13 mouse cellular contexts compared by ENCODE assay signal in the genomic region with DNA sequence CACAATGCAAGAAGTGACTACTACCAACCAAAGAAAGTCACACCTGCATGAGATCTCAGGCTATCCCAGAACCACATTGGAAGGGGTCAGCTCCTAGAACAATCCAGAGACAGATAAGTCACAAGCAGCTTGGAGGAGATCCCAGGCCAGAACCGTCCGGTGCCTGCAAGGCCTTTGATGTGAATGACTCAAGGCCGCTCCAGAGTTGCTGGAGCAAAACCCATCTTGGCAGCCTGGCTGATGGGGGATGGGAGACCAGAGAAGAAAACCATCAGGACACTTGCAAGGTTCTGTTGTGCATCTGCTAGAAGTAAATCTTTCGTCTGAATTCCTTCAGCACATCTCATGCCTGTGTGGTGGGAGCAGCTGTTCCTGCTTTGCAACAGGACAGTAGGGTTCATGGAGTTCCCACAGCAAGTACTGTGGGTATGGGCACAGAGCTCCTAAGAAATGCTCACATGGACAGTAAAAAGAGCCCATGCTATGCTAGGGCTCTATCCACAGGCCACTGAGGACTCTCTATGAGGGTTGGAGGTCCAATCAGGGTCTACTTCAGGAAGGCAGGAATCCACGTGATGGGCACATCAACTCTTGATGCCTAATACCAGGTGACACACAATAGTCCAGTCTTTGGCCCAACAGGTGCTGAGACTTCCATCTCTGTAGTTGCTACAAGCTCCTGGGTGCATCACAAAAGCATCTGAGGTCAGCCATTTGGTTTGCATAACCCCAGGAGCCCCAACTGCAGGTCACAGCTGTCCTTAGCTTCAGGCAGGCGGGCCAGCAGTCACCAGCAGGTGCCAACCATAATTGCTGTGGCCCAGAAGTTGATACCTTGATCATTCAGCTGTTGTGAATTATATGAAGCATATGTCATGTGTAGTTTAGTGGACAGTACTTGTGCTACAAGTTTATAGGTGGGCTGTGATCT. TPM values are rescaled to one million over a fixed set of nuclear protein-coding genes. Genes with fewer than 3 reads are reported as not detected.
DNase-seq lines count a peak whose midpoint lies in the region; ATAC-seq lines count a peak whose summit lies in the region.
"Had no signal": no experiment of that assay in that cellular context is flagged by ENCODE, and none has a peak within 500 bp of the region (broad histone marks: within the 10 kb centered on the region; RNA-seq: fewer than 3 reads in every experiment).

No protein-coding gene starts in this region.

- H3K4me1 ChIP-seq in embryonic facial prominence, embryonic 15.5 days, result no peaks in the 10 kb centered on the region; the same call in 1 of the 2 replicates
- H3K4me1 ChIP-seq: embryonic facial prominence, embryonic 13.5 days had no signal

- ATAC-seq in embryonic facial prominence, embryonic 15.5 days (ENCODE audit: insufficient number of reproducible peaks, low FRiP score, low TSS enrichment, low read depth), result peak; percentile 43; the same call in 1 of the 2 replicates
- ATAC-seq in monocyte, adult 5-6 weeks (replicated peaks; ENCODE audit: insufficient number of reproducible peaks, low FRiP score, low TSS enrichment, poor library complexity, severe bottlenecking), result no peak
- ATAC-seq: forebrain, postnatal 0 days; inflammation-experienced regulatory T-cells, adult 6 months had no signal

- 67% methylated on average over 6 of the region's 6 CpGs for whole genome bisulfite sequencing in embryonic facial prominence, embryonic 15.5 days

- H3K9ac ChIP-seq in embryonic facial prominence, embryonic 15.5 days, result no peak overlapping the region
- H3K9ac ChIP-seq: embryonic facial prominence, embryonic 13.5 days; forebrain, postnatal 0 days had no signal

- no peak overlapping the region for H3K27ac ChIP-seq in embryonic facial prominence, embryonic 15.5 days (replicated peaks)
- H3K27ac ChIP-seq: embryonic facial prominence, embryonic 13.5 days had no signal

- H3K4me3 ChIP-seq in embryonic facial prominence, embryonic 15.5 days (replicated peaks), result no peak overlapping the region
- H3K4me3 ChIP-seq: embryonic facial prominence, embryonic 13.5 days had no signal

- peak; percentile 7 for DNase-seq in kidney, adult 18-20 months
- DNase-seq in kidney, adult 9 months, result no peak
- peak; percentile 77 for DNase-seq in NIH3T3 (ENCODE audit: low read depth)
- peak; percentile 84 for DNase-seq in ovary, adult 18-20 months (ENCODE audit: low spot score)
- no peak for DNase-seq in left cerebral cortex, adult 18-20 months (ENCODE audit: low spot score in 2 of 2)
- DNase-seq in T-cell, adult 2 months (ENCODE audit: low spot score), result no peak
- DNase-seq: cerebellum, adult 9-11 months; forebrain, postnatal 0 days; thymus, adult 2 months had no signal

- H3K36me3 ChIP-seq in embryonic facial prominence, embryonic 15.5 days, result no peaks in the 10 kb centered on the region
- H3K36me3 ChIP-seq: embryonic facial prominence, embryonic 13.5 days had no signal

- H3K4me2 ChIP-seq in embryonic facial prominence, embryonic 15.5 days (replicated peaks), result no peak overlapping the region
- H3K4me2 ChIP-seq: embryonic facial prominence, embryonic 13.5 days had no signal

- H3K27me3 ChIP-seq in embryonic facial prominence, embryonic 15.5 days, result no peaks in the 10 kb centered on the region
- H3K27me3 ChIP-seq: embryonic facial prominence, embryonic 13.5 days had no signal

- no peaks in the 10 kb centered on the region for H3K9me3 ChIP-seq in embryonic facial prominence, embryonic 15.5 days (replicated peaks)
- H3K9me3 ChIP-seq: embryonic facial prominence, embryonic 13.5 days had no signal

RNA-seq across cellular contexts. Expression of gene Mef2a, which starts 12.5 kb away (rescaled TPM):
- 50.3 and 56.2 TPM in 2 replicates for polyA plus RNA-seq in embryonic facial prominence, embryonic 15.5 days (2015; fragmentation: Nextera tagmentation; extraction: Ambion mirVana)
- 100 to 1,000 TPM; 115 to 120 TPM for total RNA-seq in left cerebral cortex, adult 18-20 months (2021)
- 226 to 314 TPM (median 237 TPM) in 3 replicates for total RNA-seq in monocyte, adult 5-6 weeks (2017)

Comparison
In these comparisons a context has a peak if more than half of its experiments do, and no peak if none do; other contexts are left out.
1. DNase-seq: peak in kidney, adult 18-20 months (single experiment), NIH3T3 (single experiment) and ovary, adult 18-20 months (single experiment); none in kidney, adult 9 months (single experiment), left cerebral cortex, adult 18-20 months (0 of 2) and T-cell, adult 2 months (single experiment).